Mouse (Mus musculus): ENCODE results near the gene Taf1d. TPM values are rescaled to one million over a fixed set of nuclear protein-coding genes. Genes with fewer than 3 reads are reported as not detected.

Gene Taf1d
- 176 and 370 TPM in 2 replicates for polyA plus RNA-seq (2011; ENCODE audit: insufficient read depth, insufficient read length, low replicate concordance, missing spikeins)

DNA sequence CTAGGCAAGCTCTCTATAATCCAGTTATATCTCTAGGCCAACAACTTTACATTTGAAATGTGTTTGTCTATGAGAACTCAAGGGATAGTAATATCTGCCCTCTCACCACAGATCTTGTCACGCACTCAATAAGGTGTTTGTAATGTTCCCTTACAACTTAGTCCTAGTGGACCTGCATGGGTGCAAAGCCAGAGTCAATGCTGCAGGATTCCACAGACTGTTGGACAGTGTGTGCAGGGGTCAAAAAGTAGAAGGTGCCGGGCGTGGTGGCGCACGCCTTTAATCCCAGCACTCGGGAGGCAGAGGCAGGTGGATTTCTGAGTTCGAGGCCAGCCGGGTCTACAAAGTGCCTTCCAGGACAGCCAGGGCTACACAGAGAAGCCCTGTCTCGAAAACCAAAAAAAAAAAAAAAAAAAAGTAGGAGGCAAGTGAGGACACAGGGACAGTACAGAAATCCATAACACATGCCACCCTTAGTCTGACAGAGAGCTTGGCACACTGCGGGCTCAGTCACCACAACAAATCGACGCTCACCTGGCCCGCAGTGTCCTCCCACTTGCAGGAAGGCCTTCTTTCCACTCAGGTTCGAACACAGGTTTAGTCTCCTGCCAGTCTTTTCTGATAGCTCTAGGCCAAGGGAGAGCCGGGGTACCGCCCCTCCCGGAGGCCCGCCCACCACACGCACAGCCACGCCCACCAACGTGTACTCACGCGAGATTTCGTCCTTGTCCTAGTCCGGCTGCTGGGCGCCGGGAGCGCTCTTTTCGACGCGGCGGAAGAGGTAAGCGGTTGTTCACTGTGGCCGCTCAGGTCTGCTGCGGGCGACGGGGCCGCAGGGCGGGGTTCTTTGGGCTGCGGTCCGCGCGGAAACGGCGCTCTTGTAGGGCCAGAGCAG, at the start of gene Taf1d:
Gene Taf1d (plus strand): TSS at position 712 of the 895 bp plus-strand sequence.
- peaks cover 1% of the 10 kb centered on the region; the same call in 1 of the 2 replicates for H3K4me1 ChIP-seq (ENCODE audit: control insufficient read depth, insufficient read depth, low read length)
- 6% methylated on average over 45 of the region's 45 CpGs for WGBS
- TF ChIP-seq CTCF (IDR thresholded peaks at IDR 0.05; ENCODE audit: control insufficient read depth, insufficient read depth, low read length) (no peak), POLR2A (IDR thresholded peaks at IDR 0.05; ENCODE audit: borderline replicate concordance, control insufficient read depth, low read depth, low read length) (peak; percentile 87; the same call in 1 of the 2 replicates)
- H3K4me3 ChIP-seq (replicated peaks; ENCODE audit: control insufficient read depth, low read depth, low read length), result peak within 1 kb of the TSS; percentile 89
- peak within 1 kb of the TSS; percentile 87 for H3K27ac ChIP-seq (ENCODE audit: control insufficient read depth, insufficient read depth, low read depth, low read length, poor library complexity)

DNA sequence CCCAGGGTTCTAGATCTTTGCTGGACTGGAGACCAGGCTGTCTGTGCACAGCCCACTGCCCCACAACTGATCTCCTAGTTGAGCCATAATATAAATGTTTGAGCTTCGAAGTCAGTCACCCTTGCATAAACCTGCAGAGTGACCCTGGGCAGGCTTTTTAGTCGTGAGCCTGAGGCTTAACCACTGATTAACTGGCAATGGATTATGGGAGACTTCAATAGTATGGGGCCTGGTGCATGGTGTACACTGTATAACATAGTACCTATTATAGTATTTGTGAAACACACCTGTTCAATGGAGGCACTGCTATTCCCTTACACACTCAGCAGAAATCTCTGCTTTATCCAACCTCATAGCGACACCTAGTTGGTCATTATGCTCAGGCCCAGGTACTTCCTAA, 49.8 kb upstream of the Taf1d start:
- Histone ChIP-seq H3K4me3 (replicated peaks; ENCODE audit: control insufficient read depth, low read depth, low read length) (no peak overlapping the region), H3K4me1 (ENCODE audit: control insufficient read depth, insufficient read depth, low read length) (no peaks in the 10 kb centered on the region), H3K27ac (ENCODE audit: control insufficient read depth, insufficient read depth, low read depth, low read length, poor library complexity) (no peak overlapping the region)
- 84% methylated on average over 3 of the region's 3 CpGs for WGBS
- TF ChIP-seq POLR2A (IDR thresholded peaks at IDR 0.05; ENCODE audit: borderline replicate concordance, control insufficient read depth, low read depth, low read length) (no peak), CTCF (IDR thresholded peaks at IDR 0.05; ENCODE audit: control insufficient read depth, insufficient read depth, low read length) (no peak)

DNA sequence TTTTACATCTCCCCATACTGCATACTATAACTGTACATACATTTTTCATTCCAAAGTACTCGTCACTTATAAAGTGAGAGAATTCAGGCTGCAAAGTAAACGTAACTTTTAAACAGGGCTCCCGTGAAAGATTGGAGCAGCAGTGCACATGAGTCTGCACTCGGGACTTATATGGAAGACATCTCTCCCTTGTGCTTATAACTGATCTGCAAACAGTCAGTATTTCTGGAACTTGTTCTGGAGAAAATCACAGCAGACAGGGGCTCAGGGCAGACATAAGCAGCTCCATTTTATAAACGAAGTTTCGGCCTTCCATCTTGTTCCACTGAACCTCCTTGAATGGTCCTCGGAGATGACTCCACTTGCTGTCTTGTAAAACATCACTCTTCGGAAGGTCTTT, 44.0 kb upstream of the Taf1d start:
- Histone ChIP-seq H3K27ac (ENCODE audit: control insufficient read depth, insufficient read depth, low read depth, low read length, poor library complexity) (no peak overlapping the region), H3K4me1 (ENCODE audit: control insufficient read depth, insufficient read depth, low read length) (no peaks in the 10 kb centered on the region), H3K4me3 (replicated peaks; ENCODE audit: control insufficient read depth, low read depth, low read length) (no peak overlapping the region)
- TF ChIP-seq POLR2A (IDR thresholded peaks at IDR 0.05; ENCODE audit: borderline replicate concordance, control insufficient read depth, low read depth, low read length) (no peak), CTCF (IDR thresholded peaks at IDR 0.05; ENCODE audit: control insufficient read depth, insufficient read depth, low read length) (no peak)
- 86% methylated on average over 8 of the region's 8 CpGs for WGBS

DNA sequence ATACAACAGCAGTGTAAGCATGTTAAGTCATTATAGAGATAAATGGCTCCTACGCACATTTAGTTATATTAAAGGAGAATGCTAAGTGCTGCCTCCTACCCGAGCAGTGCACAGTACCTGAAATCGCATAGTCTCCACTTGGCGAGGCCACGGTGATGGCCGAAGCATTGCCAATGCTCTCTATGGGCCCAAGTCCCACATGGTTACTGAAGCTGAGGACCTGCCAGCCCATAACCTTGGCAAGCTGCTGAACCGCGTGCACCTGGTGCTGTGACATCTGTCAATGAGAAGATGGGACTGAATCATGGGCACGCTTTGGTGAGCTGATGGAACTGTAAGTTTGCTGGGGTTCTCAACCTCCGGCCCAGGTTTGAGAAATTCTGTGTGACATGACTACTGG, 42.5 kb upstream of the Taf1d start:
- no peak overlapping the region for H3K27ac ChIP-seq (ENCODE audit: control insufficient read depth, insufficient read depth, low read depth, low read length, poor library complexity)
- H3K4me3 ChIP-seq (replicated peaks; ENCODE audit: control insufficient read depth, low read depth, low read length), result no peak overlapping the region
- H3K4me1 ChIP-seq (ENCODE audit: control insufficient read depth, insufficient read depth, low read length), result no peaks in the 10 kb centered on the region
- WGBS, result 95% methylated on average over 10 of the region's 10 CpGs
- no peak for TF ChIP-seq POLR2A (IDR thresholded peaks at IDR 0.05; ENCODE audit: borderline replicate concordance, control insufficient read depth, low read depth, low read length)
- TF ChIP-seq CTCF (IDR thresholded peaks at IDR 0.05; ENCODE audit: control insufficient read depth, insufficient read depth, low read length), result no peak

- 43% methylated on average over 2 of the region's 2 CpGs for WGBS
- no peak for TF ChIP-seq POLR2A (IDR thresholded peaks at IDR 0.05; ENCODE audit: borderline replicate concordance, control insufficient read depth, low read depth, low read length)
- no peak overlapping the region for H3K4me3 ChIP-seq (replicated peaks; ENCODE audit: control insufficient read depth, low read depth, low read length)
- H3K4me1 ChIP-seq (ENCODE audit: control insufficient read depth, insufficient read depth, low read length), result peaks cover 2% of the 10 kb centered on the region; the same call in 1 of the 2 replicates
- no peak overlapping the region for H3K27ac ChIP-seq (ENCODE audit: control insufficient read depth, insufficient read depth, low read depth, low read length, poor library complexity)
Observed at GRCm38 (mm10) chr9:15273981-15274380, 32.0 kb upstream of the Taf1d start.

DNA sequence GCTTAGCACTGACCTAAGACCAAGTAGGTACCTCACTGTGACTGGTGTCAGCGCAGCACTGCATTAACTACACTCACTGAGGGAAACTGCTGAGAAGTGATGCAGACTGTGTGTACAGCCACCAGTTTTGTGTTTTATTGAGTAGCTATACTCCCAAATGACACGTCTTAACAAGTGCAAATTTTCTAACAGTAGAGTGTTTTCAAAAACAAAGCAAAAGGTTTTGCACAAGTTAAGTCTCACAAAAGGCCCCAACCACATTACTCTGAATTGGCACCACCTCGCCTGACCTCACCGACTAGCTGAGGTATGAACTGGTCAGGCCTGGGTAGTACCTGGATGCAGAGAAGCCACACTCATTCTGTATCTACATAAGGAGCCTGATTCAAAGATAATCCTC, 29.2 kb upstream of the Taf1d start:
- Histone ChIP-seq H3K4me3 (replicated peaks; ENCODE audit: control insufficient read depth, low read depth, low read length) (no peak overlapping the region), H3K4me1 (ENCODE audit: control insufficient read depth, insufficient read depth, low read length) (peaks cover 4% of the 10 kb centered on the region), H3K27ac (ENCODE audit: control insufficient read depth, insufficient read depth, low read depth, low read length, poor library complexity) (no peak overlapping the region)
- TF ChIP-seq CTCF (IDR thresholded peaks at IDR 0.05; ENCODE audit: control insufficient read depth, insufficient read depth, low read length) (no peak), POLR2A (IDR thresholded peaks at IDR 0.05; ENCODE audit: borderline replicate concordance, control insufficient read depth, low read depth, low read length) (no peak)
- WGBS, result 90% methylated on average over 4 of the region's 4 CpGs

- no peak for TF ChIP-seq POLR2A (IDR thresholded peaks at IDR 0.05; ENCODE audit: borderline replicate concordance, control insufficient read depth, low read depth, low read length)
- no peak for TF ChIP-seq CTCF (IDR thresholded peaks at IDR 0.05; ENCODE audit: control insufficient read depth, insufficient read depth, low read length)
- 78% methylated on average over 3 of the region's 3 CpGs for WGBS
- no peak overlapping the region for H3K4me3 ChIP-seq (replicated peaks; ENCODE audit: control insufficient read depth, low read depth, low read length)
- no peak overlapping the region for H3K27ac ChIP-seq (ENCODE audit: control insufficient read depth, insufficient read depth, low read depth, low read length, poor library complexity)
- H3K4me1 ChIP-seq (ENCODE audit: control insufficient read depth, insufficient read depth, low read length), result peaks cover 4% of the 10 kb centered on the region
Observed at GRCm38 (mm10) chr9:15278343-15278742, 27.7 kb upstream of the Taf1d start.

DNA sequence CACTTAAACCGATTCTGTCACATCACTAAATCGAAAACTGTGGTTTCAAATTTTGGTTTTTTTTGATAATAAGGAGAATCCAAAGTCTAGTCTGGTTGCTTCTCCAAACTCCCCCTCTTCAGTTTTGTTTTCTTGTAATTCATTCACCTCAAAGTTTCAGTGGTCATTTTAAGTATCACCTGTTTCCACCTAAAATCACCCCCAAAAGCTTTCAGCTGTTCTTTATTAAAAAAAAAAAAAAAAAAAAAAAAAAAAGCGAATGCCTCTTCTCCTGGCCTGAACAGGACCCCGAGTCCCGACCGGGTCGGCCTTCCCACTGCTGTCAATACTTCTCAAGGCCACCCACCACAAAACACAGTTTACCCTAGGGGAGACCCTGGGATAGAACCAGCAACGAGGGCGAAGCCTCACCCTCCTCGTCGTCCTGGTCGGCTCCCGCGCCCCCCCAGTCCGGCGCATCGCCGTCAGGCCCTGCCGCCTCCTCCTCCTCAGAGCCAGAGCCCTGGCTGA, 26.8 kb upstream of the Taf1d start:
- Histone ChIP-seq H3K27ac (ENCODE audit: control insufficient read depth, insufficient read depth, low read depth, low read length, poor library complexity) (peak overlapping the region; percentile 95), H3K4me1 (ENCODE audit: control insufficient read depth, insufficient read depth, low read length) (peaks cover 1% of the 10 kb centered on the region; the same call in 1 of the 2 replicates), H3K4me3 (replicated peaks; ENCODE audit: control insufficient read depth, low read depth, low read length) (peak overlapping the region; percentile 100)
- whole genome bisulfite sequencing, result 5% methylated on average over 19 of the region's 19 CpGs
- TF ChIP-seq CTCF (IDR thresholded peaks at IDR 0.05; ENCODE audit: control insufficient read depth, insufficient read depth, low read length) (no peak), POLR2A (IDR thresholded peaks at IDR 0.05; ENCODE audit: borderline replicate concordance, control insufficient read depth, low read depth, low read length) (no peak)
